Mouse (Mus musculus) layer of hippocampus, adult 9-10 months (tissue): ENCODE data around the gene Cyth2.

Experiments used
- DNase-seq: peaks from one replicate; pipeline ENCODE4 v3.0.0; 2022; ENCODE audit warnings: low spot score

Cyth2 gene

GRCm38 (mm10) chr7:45785388-45786135, 28.8 kb downstream of the Cyth2 start:
- DNase-seq: no peak

GRCm38 (mm10) chr7:45784524-45785372, 29.6 kb downstream of the Cyth2 start, which contains the start of gene Sult2b1:
Gene Sult2b1 (minus strand): TSS chr7:45784669.
- DNase-seq: peak; percentile 84

GRCm38 (mm10) chr7:45783511-45784091, 30.8 kb downstream of the Cyth2 start, which contains the start of gene Lmtk3:
Gene Lmtk3 (plus strand): TSS chr7:45783738.
- DNase-seq: no peak

DNA sequence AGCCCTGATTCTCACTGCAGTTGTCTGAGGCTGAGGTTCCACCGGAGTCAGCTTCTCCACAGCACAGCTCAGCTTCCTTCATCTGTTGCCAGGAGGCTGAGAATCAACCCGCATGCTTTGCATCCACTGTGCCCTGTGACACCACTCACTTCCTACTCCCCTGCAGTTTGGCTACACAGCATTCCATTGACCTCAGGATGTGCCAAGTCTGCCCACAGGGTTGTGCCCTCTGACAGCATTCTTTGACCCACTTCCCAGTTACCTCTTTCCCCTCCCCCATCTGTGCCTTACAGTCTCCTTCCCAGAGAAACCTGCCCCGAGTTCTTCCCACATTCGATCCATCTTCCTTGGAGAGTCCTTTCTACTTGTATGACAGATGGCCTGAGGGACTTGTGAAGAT, 32.1 kb downstream of the Cyth2 start:
- no peak for DNase-seq

- DNase-seq: no peak
These were observed 35.2 kb downstream of the Cyth2 start for GRCm38 (mm10) chr7:45779081-45779641.

- DNase-seq: no peak
These were observed 39.1 kb downstream of the Cyth2 start for GRCm38 (mm10) chr7:45775237-45775636.

GRCm38 (mm10) chr7:45771101-45771500, 43.3 kb downstream of the Cyth2 start:
- DNase-seq: no peak

- no peak for DNase-seq
These were observed 43.8 kb downstream of the Cyth2 start for GRCm38 (mm10) chr7:45770427-45771082.

- no peak for DNase-seq
These were observed 46.9 kb downstream of the Cyth2 start for GRCm38 (mm10) chr7:45767500-45767899.

GRCm38 (mm10) chr7:45766764-45767163, 47.6 kb downstream of the Cyth2 start:
- DNase-seq: no peak

- DNase-seq: no peak
These were observed 48.4 kb downstream of the Cyth2 start for GRCm38 (mm10) chr7:45765995-45766394.

GRCm38 (mm10) chr7:45760151-45760550, 54.2 kb downstream of the Cyth2 start:
- DNase-seq: no peak

DNA sequence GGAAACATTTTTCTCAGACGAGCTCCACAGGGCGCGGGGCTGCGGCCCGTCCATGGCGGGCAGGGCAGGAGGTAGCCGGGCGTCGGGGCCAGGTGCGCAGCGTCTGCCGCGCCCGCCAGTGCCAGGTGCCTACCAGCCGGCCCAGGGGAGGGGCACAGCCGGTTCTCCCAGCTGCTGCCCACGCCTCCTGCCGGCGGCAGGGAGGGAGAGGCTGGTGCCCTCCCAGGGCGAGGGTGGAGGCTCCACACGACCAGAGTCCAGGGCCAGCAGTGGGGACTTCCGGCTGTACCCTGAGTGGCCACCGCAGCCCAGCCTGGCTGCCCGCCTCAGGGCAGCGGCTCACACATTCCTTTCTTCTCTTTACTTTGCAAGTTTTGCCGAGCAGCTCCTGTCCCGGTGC, 55.0 kb downstream of the Cyth2 start:
- DNase-seq: no peak
